Mouse (Mus musculus): ENCODE results near the gene Kbtbd7.

GRCm38 (mm10) chr14:79445055-79445620 is 18.8 kb downstream of the Kbtbd7 start:
- TF ChIP-seq CTCF (IDR thresholded peaks at IDR 0.05; ENCODE audit: low read depth, low read length) (no peak), POLR2A (IDR thresholded peaks at IDR 0.05; ENCODE audit: borderline replicate concordance, low read depth, low read length) (no peak)

Data from bone marrow macrophage, adult 2 months (primary cell).